Comparison of ENCODE assay signal across 12 mouse cellular contexts in the genomic region with DNA sequence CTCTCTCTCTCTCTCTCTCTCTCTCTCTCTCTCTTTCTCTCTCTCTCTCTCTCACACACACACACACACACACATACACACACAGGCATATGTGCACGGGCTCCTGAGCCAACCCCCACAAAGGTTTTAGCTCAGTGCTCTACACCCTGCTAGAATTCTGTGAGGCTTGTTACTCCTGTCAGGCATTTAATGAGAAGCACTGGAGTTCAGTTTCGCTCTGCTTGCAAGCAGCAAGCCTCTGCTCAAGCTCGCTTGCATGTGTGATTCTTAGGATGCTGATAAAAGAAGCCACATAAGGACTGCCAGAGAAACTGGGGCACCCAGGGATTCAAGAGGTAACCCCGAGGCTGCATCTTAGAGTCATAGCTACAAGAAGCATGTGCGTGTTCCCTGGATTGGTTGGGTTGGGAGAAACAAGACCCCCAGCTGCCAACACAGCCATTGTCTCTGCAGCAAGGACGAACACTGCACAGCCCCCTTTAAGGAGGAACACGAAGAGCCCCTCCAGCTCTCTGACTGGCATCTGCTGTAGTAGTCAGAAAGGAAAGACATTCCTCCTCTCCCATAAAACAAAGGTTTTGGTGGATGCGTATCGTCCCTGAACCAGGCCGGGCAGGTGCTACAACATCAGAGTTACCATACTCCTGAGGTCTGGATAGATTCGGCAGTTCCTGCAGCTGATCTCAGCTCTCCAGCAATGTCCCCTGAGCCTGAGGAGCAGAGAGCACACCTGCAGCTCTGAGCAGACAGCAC.
DNase-seq lines count a peak whose midpoint lies in the region; ATAC-seq and TF ChIP-seq lines count a peak whose summit lies in the region.
"Had no signal": no experiment of that assay in that cellular context is flagged by ENCODE, and none has a peak within 500 bp of the region (broad histone marks: within the 10 kb centered on the region; RNA-seq: fewer than 3 reads in every experiment).

No protein-coding gene starts in this region.

- H3K4me3 ChIP-seq in limb, embryonic 12.5 days (replicated peaks) = no peak overlapping the region
- no peak overlapping the region for H3K4me3 ChIP-seq in limb, embryonic 10.5 days
- H3K4me3 ChIP-seq in forebrain, embryonic 14.5 days (ENCODE audit: low read depth, low read length) = no peak overlapping the region
- no peak overlapping the region for H3K4me3 ChIP-seq in hindbrain, embryonic 16.5 days (ENCODE audit: low read length)
- H3K4me3 ChIP-seq in midbrain, embryonic 16.5 days (ENCODE audit: low read depth, low read length) = no peak overlapping the region
- H3K4me3 ChIP-seq in kidney, adult 2 months (ENCODE audit: insufficient read depth, low read depth, low read length) = no peak overlapping the region

- H3K9ac ChIP-seq in limb, embryonic 12.5 days (replicated peaks) = no peak overlapping the region
- H3K9ac ChIP-seq in forebrain, embryonic 14.5 days (ENCODE audit: low read length) = peak overlapping the region; percentile 35; the same call in 1 of the 2 replicates
- H3K9ac ChIP-seq in hindbrain, embryonic 16.5 days (ENCODE audit: low read depth, low read length) = peak overlapping the region; percentile 45
- peak overlapping the region; percentile 18; the same call in 1 of the 2 replicates for H3K9ac ChIP-seq in midbrain, embryonic 16.5 days (ENCODE audit: low read depth, low read length)

- 0 out of 2 replicates have a peak overlapping the region, but pooled peaks have one; percentile 1 for H3K4me2 ChIP-seq in limb, embryonic 12.5 days
- H3K4me2 ChIP-seq in forebrain, embryonic 14.5 days (ENCODE audit: low read length) = no peak overlapping the region
- no peak overlapping the region for H3K4me2 ChIP-seq in hindbrain, embryonic 16.5 days (ENCODE audit: low read length)
- no peak overlapping the region for H3K4me2 ChIP-seq in midbrain, embryonic 16.5 days (ENCODE audit: low read length)

- DNase-seq in limb, embryonic 10.5 days (ENCODE audit: low spot score) = no peak
- peak; percentile 56 for DNase-seq in forebrain, embryonic 14.5 days (ENCODE audit: low spot score)
- DNase-seq in kidney, adult 2 months = no peak
- no peak for DNase-seq in ovary, adult 18-20 months (ENCODE audit: low spot score)
- no peak for DNase-seq in ovary, postnatal 36 days (ENCODE audit: low spot score)
- DNase-seq: adrenal gland, postnatal 14 days; heart, adult 11 months; lung, adult 2 months had no signal

- ATAC-seq in limb, embryonic 12.5 days (ENCODE audit: insufficient number of reproducible peaks, insufficient read depth, low FRiP score, low TSS enrichment, low read depth) = 0 out of 2 replicates have a peak, but pooled peaks have one; percentile 18
- peak; percentile 46; the same call in 1 of the 2 replicates for ATAC-seq in forebrain, embryonic 14.5 days
- peak; percentile 64; the same call in 1 of the 2 replicates for ATAC-seq in hindbrain, embryonic 16.5 days
- peak; percentile 74 for ATAC-seq in midbrain, embryonic 16.5 days

- no peaks in the 10 kb centered on the region for H3K27me3 ChIP-seq in limb, embryonic 12.5 days
- H3K27me3 ChIP-seq in limb, embryonic 10.5 days (ENCODE audit: low read depth, poor library complexity, severe bottlenecking) = no peaks in the 10 kb centered on the region
- no peaks in the 10 kb centered on the region for H3K27me3 ChIP-seq in forebrain, embryonic 14.5 days (replicated peaks; ENCODE audit: control insufficient read depth, insufficient read depth, low read length)
- no peaks in the 10 kb centered on the region for H3K27me3 ChIP-seq in hindbrain, embryonic 16.5 days (replicated peaks; ENCODE audit: control insufficient read depth, insufficient read depth, low read length)
- no peaks in the 10 kb centered on the region for H3K27me3 ChIP-seq in midbrain, embryonic 16.5 days (ENCODE audit: control insufficient read depth, insufficient read depth, low read depth, low read length)
- no peaks in the 10 kb centered on the region for H3K27me3 ChIP-seq in kidney, adult 2 months (replicated peaks; ENCODE audit: control insufficient read depth, insufficient read depth, low read length)

- no peak for TF ChIP-seq POLR2A in kidney, adult 2 months (IDR thresholded peaks at IDR 0.05; ENCODE audit: low read depth, low read length)

- no peaks in the 10 kb centered on the region for H3K9me3 ChIP-seq in limb, embryonic 12.5 days
- no peaks in the 10 kb centered on the region for H3K9me3 ChIP-seq in limb, embryonic 10.5 days (replicated peaks)
- no peaks in the 10 kb centered on the region for H3K9me3 ChIP-seq in forebrain, embryonic 14.5 days (replicated peaks; ENCODE audit: control insufficient read depth, low read length)
- H3K9me3 ChIP-seq in hindbrain, embryonic 16.5 days (ENCODE audit: control insufficient read depth, low read length) = no peaks in the 10 kb centered on the region
- H3K9me3 ChIP-seq in midbrain, embryonic 16.5 days (replicated peaks; ENCODE audit: control insufficient read depth, low read length, poor library complexity, severe bottlenecking) = no peaks in the 10 kb centered on the region

- peaks cover 16% of the 10 kb centered on the region for H3K4me1 ChIP-seq in limb, embryonic 12.5 days (replicated peaks)
- peaks cover 6% of the 10 kb centered on the region for H3K4me1 ChIP-seq in limb, embryonic 10.5 days
- peaks cover 9% of the 10 kb centered on the region for H3K4me1 ChIP-seq in forebrain, embryonic 14.5 days (ENCODE audit: control insufficient read depth, insufficient read depth, low read length)
- H3K4me1 ChIP-seq in hindbrain, embryonic 16.5 days (ENCODE audit: control insufficient read depth, insufficient read depth, low read depth, low read length) = peaks cover 7% of the 10 kb centered on the region
- H3K4me1 ChIP-seq in midbrain, embryonic 16.5 days (ENCODE audit: control insufficient read depth, insufficient read depth, low read length) = peaks cover 14% of the 10 kb centered on the region
- no peaks in the 10 kb centered on the region for H3K4me1 ChIP-seq in kidney, adult 2 months (ENCODE audit: control insufficient read depth, insufficient read depth, low read length)

- no peaks in the 10 kb centered on the region for H3K36me3 ChIP-seq in limb, embryonic 12.5 days
- no peaks in the 10 kb centered on the region for H3K36me3 ChIP-seq in limb, embryonic 10.5 days
- H3K36me3 ChIP-seq in forebrain, embryonic 14.5 days (ENCODE audit: control insufficient read depth, insufficient read depth, low read length) = no peaks in the 10 kb centered on the region
- no peaks in the 10 kb centered on the region for H3K36me3 ChIP-seq in hindbrain, embryonic 16.5 days (ENCODE audit: control insufficient read depth, insufficient read depth, low read length)
- no peaks in the 10 kb centered on the region for H3K36me3 ChIP-seq in midbrain, embryonic 16.5 days (ENCODE audit: control insufficient read depth, insufficient read depth, low read length)
- no peaks in the 10 kb centered on the region for H3K36me3 ChIP-seq in kidney, adult 2 months (ENCODE audit: control insufficient read depth, insufficient read depth, low read length)

- no peak for TF ChIP-seq CTCF in kidney, adult 2 months (conservative IDR thresholded peaks at IDR 0.05; ENCODE audit: insufficient read depth, insufficient read length, low read depth, low read length)

- WGBS in limb, embryonic 12.5 days = 61% methylated on average over 11 of the region's 11 CpGs
- 84% methylated on average over 11 of the region's 11 CpGs for WGBS in limb, embryonic 10.5 days
- WGBS in forebrain, embryonic 14.5 days = 56% methylated on average over 11 of the region's 11 CpGs
- 52% methylated on average over 11 of the region's 11 CpGs for WGBS in hindbrain, embryonic 16.5 days
- WGBS in midbrain, embryonic 16.5 days = 43% methylated on average over 11 of the region's 11 CpGs
- WGBS in kidney, adult 2 months = 62% methylated on average over 11 of the region's 11 CpGs

- peak overlapping the region; percentile 42; the same call in 1 of the 2 replicates for H3K27ac ChIP-seq in limb, embryonic 12.5 days
- H3K27ac ChIP-seq in limb, embryonic 10.5 days = no peak overlapping the region
- peak overlapping the region; percentile 14; the same call in 1 of the 2 replicates for H3K27ac ChIP-seq in forebrain, embryonic 14.5 days (ENCODE audit: low read depth, low read length)
- peak overlapping the region; percentile 31 for H3K27ac ChIP-seq in hindbrain, embryonic 16.5 days (ENCODE audit: low read depth, low read length)
- H3K27ac ChIP-seq in midbrain, embryonic 16.5 days (ENCODE audit: low read length) = peak overlapping the region; percentile 55
- no peak overlapping the region for H3K27ac ChIP-seq in kidney, adult 2 months (ENCODE audit: insufficient read depth, low read depth, low read length)
- H3K27ac ChIP-seq: kidney, postnatal 0 days had no signal

Comparison
In these comparisons a context has a peak if more than half of its experiments do, and no peak if none do; other contexts are left out.
1. H3K27ac ChIP-seq: peak in limb, embryonic 12.5 days (single experiment), forebrain, embryonic 14.5 days (single experiment), hindbrain, embryonic 16.5 days (single experiment) and midbrain, embryonic 16.5 days (single experiment); none in limb, embryonic 10.5 days (single experiment) and kidney, adult 2 months (single experiment).
2. ATAC-seq: peak in every context shown above with its lines; median percentile 74 in midbrain, embryonic 16.5 days; 64 in hindbrain, embryonic 16.5 days; 46 in forebrain, embryonic 14.5 days; 18 in limb, embryonic 12.5 days.